Mouse (Mus musculus): ENCODE data around the gene Cpne5. TPM values are rescaled to one million over a fixed set of nuclear protein-coding genes. Genes with fewer than 3 reads are reported as not detected.
"Not testable (repeated sequence)": the region's sequence is repeated elsewhere in the genome, so short reads cannot be mapped to it uniquely, and the experiment has no call there.

Gene Cpne5
- polyA plus RNA-seq, 1 experiment from 2014 or later = 38.1 TPM

- H3K9me3 ChIP-seq (ENCODE audit: control insufficient read depth, low read length) = no peaks in the 10 kb centered on the region
- H3K4me2 ChIP-seq (replicated peaks) = no peak overlapping the region
- DNase-seq (ENCODE audit: low spot score) (no peak), ATAC-seq (ENCODE audit: low FRiP score) (no peak)
- H3K27ac ChIP-seq = no peak overlapping the region
- no peaks in the 10 kb centered on the region for H3K4me1 ChIP-seq (replicated peaks; ENCODE audit: control insufficient read depth, insufficient read depth, low read length)
- WGBS = 82% methylated on average over 6 of the region's 6 CpGs
- no peaks in the 10 kb centered on the region for H3K36me3 ChIP-seq (replicated peaks; ENCODE audit: control insufficient read depth, insufficient read depth)
- H3K27me3 ChIP-seq (ENCODE audit: control insufficient read depth, insufficient read depth, low read length) = no peaks in the 10 kb centered on the region
- no peak overlapping the region for H3K9ac ChIP-seq
- no peak overlapping the region for H3K4me3 ChIP-seq (replicated peaks; ENCODE audit: low read length)
Observed at GRCm38 (mm10) chr17:29123578-29124174, 114.3 kb downstream of the Cpne5 start.

- peak; percentile 31 for DNase-seq (ENCODE audit: low spot score)
- no peaks in the 10 kb centered on the region for H3K4me1 ChIP-seq (replicated peaks; ENCODE audit: control insufficient read depth, insufficient read depth, low read length)
- no peak overlapping the region for H3K4me2 ChIP-seq (replicated peaks)
- WGBS = 79% methylated on average over 6 of the region's 6 CpGs
- no peak overlapping the region for H3K4me3 ChIP-seq (replicated peaks; ENCODE audit: low read length)
- no peak for ATAC-seq (ENCODE audit: low FRiP score)
- H3K27me3 ChIP-seq (ENCODE audit: control insufficient read depth, insufficient read depth, low read length) = no peaks in the 10 kb centered on the region
- no peak overlapping the region for H3K27ac ChIP-seq
- H3K9ac ChIP-seq = no peak overlapping the region
- no peaks in the 10 kb centered on the region for H3K36me3 ChIP-seq (replicated peaks; ENCODE audit: control insufficient read depth, insufficient read depth)
- no peaks in the 10 kb centered on the region for H3K9me3 ChIP-seq (ENCODE audit: control insufficient read depth, low read length)
Observed at GRCm38 (mm10) chr17:29122817-29123216, 115.2 kb downstream of the Cpne5 start.

GRCm38 (mm10) chr17:29120666-29121065 lies 117.3 kb downstream of the Cpne5 start:
- Histone ChIP-seq H3K4me2 (replicated peaks) (no peak overlapping the region), H3K9ac (peak overlapping the region; percentile 20; the same call in 1 of the 2 replicates), H3K4me1 (replicated peaks; ENCODE audit: control insufficient read depth, insufficient read depth, low read length) (no peaks in the 10 kb centered on the region), H3K4me3 (replicated peaks; ENCODE audit: low read length) (no peak overlapping the region), H3K9me3 (ENCODE audit: control insufficient read depth, low read length) (no peaks in the 10 kb centered on the region), H3K27me3 (ENCODE audit: control insufficient read depth, insufficient read depth, low read length) (no peaks in the 10 kb centered on the region), H3K27ac (no peak overlapping the region), H3K36me3 (replicated peaks; ENCODE audit: control insufficient read depth, insufficient read depth) (no peaks in the 10 kb centered on the region)
- ATAC-seq (ENCODE audit: low FRiP score) (no peak), DNase-seq (ENCODE audit: low spot score) (no peak)
- WGBS = 66% methylated on average over 12 of the region's 12 CpGs

GRCm38 (mm10) chr17:29118057-29118456 lies 119.9 kb downstream of the Cpne5 start:
- no peak for DNase-seq (ENCODE audit: low spot score)
- no peak overlapping the region for H3K9ac ChIP-seq

GRCm38 (mm10) chr17:29117006-29117648 lies 120.8 kb downstream of the Cpne5 start:
- WGBS = 87% methylated on average over 8 of the region's 8 CpGs
- Histone ChIP-seq H3K4me1 (replicated peaks; ENCODE audit: control insufficient read depth, insufficient read depth, low read length) (no peaks in the 10 kb centered on the region), H3K27ac (no peak overlapping the region), H3K4me3 (replicated peaks; ENCODE audit: low read length) (no peak overlapping the region), H3K4me2 (replicated peaks) (no peak overlapping the region), H3K36me3 (replicated peaks; ENCODE audit: control insufficient read depth, insufficient read depth) (no peaks in the 10 kb centered on the region), H3K27me3 (ENCODE audit: control insufficient read depth, insufficient read depth, low read length) (no peaks in the 10 kb centered on the region), H3K9ac (no peak overlapping the region), H3K9me3 (ENCODE audit: control insufficient read depth, low read length) (no peaks in the 10 kb centered on the region)
- DNase-seq (ENCODE audit: low spot score) = no peak
- ATAC-seq (ENCODE audit: low FRiP score) = no peak

More at GRCm38 (mm10) chr17:29118057-29118456, 119.9 kb downstream of the Cpne5 start:
- Histone ChIP-seq H3K36me3 (replicated peaks; ENCODE audit: control insufficient read depth, insufficient read depth) (no peaks in the 10 kb centered on the region), H3K27ac (no peak overlapping the region), H3K27me3 (ENCODE audit: control insufficient read depth, insufficient read depth, low read length) (no peaks in the 10 kb centered on the region), H3K4me3 (replicated peaks; ENCODE audit: low read length) (no peak overlapping the region), H3K4me2 (replicated peaks) (no peak overlapping the region), H3K4me1 (replicated peaks; ENCODE audit: control insufficient read depth, insufficient read depth, low read length) (no peaks in the 10 kb centered on the region), H3K9me3 (ENCODE audit: control insufficient read depth, low read length) (no peaks in the 10 kb centered on the region)
- no peak for ATAC-seq (ENCODE audit: low FRiP score)
- WGBS = 59% methylated on average over 5 of the region's 5 CpGs

- no peak for DNase-seq (ENCODE audit: low spot score)
- Histone ChIP-seq H3K4me2 (replicated peaks) (no peak overlapping the region), H3K27ac (no peak overlapping the region), H3K4me3 (replicated peaks; ENCODE audit: low read length) (no peak overlapping the region), H3K36me3 (replicated peaks; ENCODE audit: control insufficient read depth, insufficient read depth) (no peaks in the 10 kb centered on the region), H3K9me3 (ENCODE audit: control insufficient read depth, low read length) (no peaks in the 10 kb centered on the region), H3K9ac (no peak overlapping the region), H3K4me1 (replicated peaks; ENCODE audit: control insufficient read depth, insufficient read depth, low read length) (no peaks in the 10 kb centered on the region), H3K27me3 (ENCODE audit: control insufficient read depth, insufficient read depth, low read length) (no peaks in the 10 kb centered on the region)
- ATAC-seq (ENCODE audit: low FRiP score) = no peak
- WGBS = 75% methylated on average over 12 of the region's 12 CpGs
Observed at GRCm38 (mm10) chr17:29116023-29116422, 121.9 kb downstream of the Cpne5 start.

GRCm38 (mm10) chr17:29113591-29114352 lies 124.2 kb downstream of the Cpne5 start, which contains the start of gene Rab44:
TSS of gene Rab44 (plus strand) at chr17:29114145.
- Histone ChIP-seq H3K9ac (no peak within 1 kb of the TSS), H3K4me1 (replicated peaks; ENCODE audit: control insufficient read depth, insufficient read depth, low read length) (no peaks in the 10 kb centered on the region), H3K27me3 (ENCODE audit: control insufficient read depth, insufficient read depth, low read length) (no peaks in the 10 kb centered on the region), H3K27ac (no peak within 1 kb of the TSS), H3K4me3 (replicated peaks; ENCODE audit: low read length) (no peak within 1 kb of the TSS), H3K9me3 (ENCODE audit: control insufficient read depth, low read length) (no peaks in the 10 kb centered on the region), H3K4me2 (replicated peaks) (no peak within 1 kb of the TSS), H3K36me3 (replicated peaks; ENCODE audit: control insufficient read depth, insufficient read depth) (no peaks in the 10 kb centered on the region)
- ATAC-seq (ENCODE audit: low FRiP score) (no peak), DNase-seq (ENCODE audit: low spot score) (no peak)
- WGBS = 95% methylated on average over 13 of the region's 13 CpGs

GRCm38 (mm10) chr17:29111332-29111731 lies 126.6 kb downstream of the Cpne5 start:
- H3K27me3 ChIP-seq (ENCODE audit: control insufficient read depth, insufficient read depth, low read length) = no peaks in the 10 kb centered on the region
- H3K4me3 ChIP-seq (replicated peaks; ENCODE audit: low read length) = no peak overlapping the region
- 88% methylated on average over 5 of the region's 5 CpGs for whole genome bisulfite sequencing

GRCm38 (mm10) chr17:29110356-29110755 lies 127.6 kb downstream of the Cpne5 start:
- H3K4me1 ChIP-seq (replicated peaks; ENCODE audit: control insufficient read depth, insufficient read depth, low read length); H3K4me2 ChIP-seq (replicated peaks); H3K9ac ChIP-seq; H3K9me3 ChIP-seq (ENCODE audit: control insufficient read depth, low read length); DNase-seq (ENCODE audit: low spot score); ATAC-seq (ENCODE audit: low FRiP score); H3K27ac ChIP-seq; H3K4me3 ChIP-seq (replicated peaks; ENCODE audit: low read length); H3K36me3 ChIP-seq (replicated peaks; ENCODE audit: control insufficient read depth, insufficient read depth); H3K27me3 ChIP-seq (ENCODE audit: control insufficient read depth, insufficient read depth, low read length): not testable (repeated sequence)
- WGBS = 88% methylated on average over 6 of the region's 6 CpGs

More at GRCm38 (mm10) chr17:29111332-29111731, 126.6 kb downstream of the Cpne5 start:
- H3K4me2 ChIP-seq (replicated peaks) = no peak overlapping the region
- H3K9me3 ChIP-seq (ENCODE audit: control insufficient read depth, low read length) = no peaks in the 10 kb centered on the region
- no peak overlapping the region for H3K27ac ChIP-seq
- H3K4me1 ChIP-seq (replicated peaks; ENCODE audit: control insufficient read depth, insufficient read depth, low read length) = no peaks in the 10 kb centered on the region
- DNase-seq (ENCODE audit: low spot score) = no peak
- no peak overlapping the region for H3K9ac ChIP-seq
- H3K36me3 ChIP-seq (replicated peaks; ENCODE audit: control insufficient read depth, insufficient read depth) = no peaks in the 10 kb centered on the region
- ATAC-seq (ENCODE audit: low FRiP score) = no peak

All from hindbrain, embryonic 14.5 days (tissue).